Mouse (Mus musculus) midbrain, embryonic 11.5 days (tissue): ENCODE measurements around the gene Mctp2. TPM values are rescaled to one million over a fixed set of nuclear protein-coding genes. Genes with fewer than 3 reads are reported as not detected.
"Not testable (repeated sequence)": the region's sequence is repeated elsewhere in the genome, so short reads cannot be mapped to it uniquely, and the experiment has no call there.

Experiments used
- ATAC-seq: fragments of 200-750 bp; cut with Nextera tagmentation; 2 replicates; pipeline ENCODE4 v1.8.0; 2017; ENCODE audit warnings: moderate TSS enrichment, moderate library complexity; ENCODE audit not compliant: low FRiP score
- DNase-seq: peaks from one replicate; pipeline ENCODE4 v3.0.0; 2015; ENCODE audit warnings: low spot score; ENCODE audit errors: missing footprints
- H3K27ac ChIP-seq: fragments of 300-500 bp; sonication (generic); 2 replicates; pipeline ENCODE4 v1.5.1; 2014; ENCODE audit warnings: low read depth, low read length
- H3K27me3 ChIP-seq: fragments of 300-500 bp; sonication (generic); 2 replicates; pipeline ENCODE4 v1.6.1; 2014; ENCODE audit warnings: mild to moderate bottlenecking, low read length, moderate library complexity, mixed read lengths; ENCODE audit not compliant: control insufficient read depth, insufficient read depth
- H3K36me3 ChIP-seq: fragments of 300-500 bp; sonication (generic); 2 replicates; pipeline ENCODE4 v1.6.1; 2014; ENCODE audit warnings: mild to moderate bottlenecking, low read length, moderate library complexity, mixed read lengths; ENCODE audit not compliant: control insufficient read depth, insufficient read depth
- H3K4me1 ChIP-seq: fragments of 300-500 bp; sonication (generic); 2 replicates; pipeline ENCODE4 v1.6.1; 2014; ENCODE audit warnings: low read length; ENCODE audit not compliant: control insufficient read depth, insufficient read depth
- H3K4me2 ChIP-seq: fragments of 300-500 bp; sonication (generic); 2 replicates; pipeline ENCODE4 v1.6.1; 2014; ENCODE audit warnings: mild to moderate bottlenecking, moderate library complexity
- H3K4me3 ChIP-seq: fragments of 300-500 bp; sonication (generic); 2 replicates; pipeline ENCODE4 v1.5.1; 2014; ENCODE audit warnings: low read depth, low read length
- H3K9ac ChIP-seq: fragments of 300-500 bp; sonication (generic); 2 replicates; pipeline ENCODE4 v1.6.1; 2014; ENCODE audit warnings: low read length
- H3K9me3 ChIP-seq: fragments of 300-500 bp; sonication (generic); 2 replicates; pipeline ENCODE4 v1.6.1; 2016; ENCODE audit warnings: low read length; ENCODE audit not compliant: control insufficient read depth
- WGBS: fragments of 180-500 bp; shearing (Covaris S2); extraction: QIAGEN DNeasy Blood & Tissue Kit; methylation state at CpG from one replicate; pipeline ENCODE4 v1.1.7; 2014; 5-methylcytosine and 5-hydroxymethylcytosine counted together
- polyA plus RNA-seq: library from polyadenylated mRNA; unstranded; fragments of >200 nt; fragmentation: Nextera tagmentation; extraction: Ambion mirVana; gene quantifications from 2 replicates; pipeline ENCODE4 v1.2.1, GENCODE M21; 2014

Mctp2 gene
- polyA plus RNA-seq, 1 experiment from 2014 or later = 0.55 TPM

DNA sequence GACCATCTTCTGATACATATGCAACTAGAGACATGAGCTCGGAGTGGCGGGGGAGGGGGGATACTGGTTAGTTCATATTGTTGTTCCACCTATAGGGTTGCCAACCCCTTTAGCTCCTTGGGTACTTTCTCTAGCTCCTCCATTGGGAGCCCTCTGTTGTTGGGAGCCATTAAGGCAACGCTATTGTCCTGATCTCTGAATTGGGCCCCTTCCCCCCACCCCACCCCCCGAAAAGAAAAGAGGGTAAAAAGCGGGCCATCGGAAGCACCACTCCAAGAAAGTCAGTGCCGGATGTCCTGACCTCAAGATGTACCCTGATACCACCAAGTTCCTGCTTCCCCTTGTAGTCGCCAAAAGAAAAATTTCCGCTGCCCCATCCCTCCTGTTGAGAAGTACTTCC is 56.1 kb downstream of the Mctp2 start:
- not testable (repeated sequence) for H3K4me2 ChIP-seq, H3K4me3 ChIP-seq, H3K4me1 ChIP-seq, H3K27ac ChIP-seq, H3K27me3 ChIP-seq, H3K36me3 ChIP-seq, H3K9me3 ChIP-seq, ATAC-seq, DNase-seq, H3K9ac ChIP-seq
- 94% methylated on average over 8 of the region's 9 CpGs for WGBS

DNA sequence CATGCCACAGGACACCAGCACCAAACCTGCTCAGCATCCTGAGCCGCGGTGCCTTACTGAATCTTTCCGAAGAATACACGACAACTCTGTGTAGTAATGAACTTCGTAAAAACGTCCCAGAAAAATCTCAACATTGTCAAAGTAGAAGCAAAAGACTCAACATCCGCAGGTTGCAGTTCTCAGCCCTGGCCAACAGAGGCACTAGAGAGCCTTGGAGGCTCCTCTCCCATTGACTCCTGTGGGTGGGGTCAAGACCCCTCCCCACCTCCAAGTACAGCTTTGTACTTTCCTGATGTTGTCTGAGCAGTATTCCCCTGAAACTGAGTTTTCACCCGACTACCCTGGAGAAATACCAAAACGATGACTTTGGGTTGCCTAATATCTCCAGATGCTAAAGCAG is 65.1 kb downstream of the Mctp2 start:
- H3K27ac ChIP-seq = no peak overlapping the region
- H3K9me3 ChIP-seq = no peaks in the 10 kb centered on the region
- no peaks in the 10 kb centered on the region for H3K36me3 ChIP-seq
- 92% methylated on average over 9 of the region's 9 CpGs for WGBS
- ATAC-seq = no peak; the same call in 1 of the 2 replicates
- H3K9ac ChIP-seq = no peak overlapping the region
- H3K4me2 ChIP-seq = no peak overlapping the region
- H3K27me3 ChIP-seq = no peaks in the 10 kb centered on the region
- no peak overlapping the region for H3K4me3 ChIP-seq
- no peaks in the 10 kb centered on the region for H3K4me1 ChIP-seq
- no peak for DNase-seq

DNA sequence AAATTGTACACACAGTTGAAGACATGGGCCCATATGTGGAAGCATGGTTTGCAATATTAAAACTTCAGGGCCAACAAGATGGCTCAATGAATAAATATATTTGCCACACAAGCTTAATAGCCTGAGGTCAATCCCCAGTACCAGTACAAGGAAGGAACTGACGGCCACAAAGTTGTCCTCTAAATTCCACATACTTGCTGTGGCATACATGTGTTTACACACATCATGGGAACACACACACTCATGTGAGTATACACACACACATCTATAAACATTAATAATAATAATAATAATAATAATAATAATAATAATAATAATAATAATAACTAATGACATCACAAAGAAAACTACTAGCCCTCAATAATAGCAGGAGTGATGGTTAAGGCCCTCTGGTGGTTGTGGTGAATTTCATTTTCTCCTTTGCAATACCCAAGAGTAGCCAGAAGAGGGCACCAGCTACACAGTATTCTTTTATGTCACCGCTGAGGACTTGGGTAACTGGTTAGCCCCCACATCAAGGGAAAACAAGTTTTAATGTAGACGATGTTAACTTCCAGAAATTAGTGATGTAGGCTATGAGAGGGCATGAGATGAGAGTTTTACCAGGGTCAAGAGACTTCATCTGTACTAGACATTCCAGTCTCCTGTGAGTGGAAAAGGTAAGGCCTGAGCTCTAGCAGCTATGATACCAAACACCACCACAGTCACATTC is 66.5 kb downstream of the Mctp2 start:
- Histone ChIP-seq H3K4me2 (no peak overlapping the region), H3K9me3 (no peaks in the 10 kb centered on the region), H3K9ac (no peak overlapping the region), H3K27ac (no peak overlapping the region), H3K36me3 (no peaks in the 10 kb centered on the region), H3K4me3 (no peak overlapping the region), H3K27me3 (no peaks in the 10 kb centered on the region), H3K4me1 (no peaks in the 10 kb centered on the region)
- DNase-seq = peak; percentile 93
- ATAC-seq = peak; percentile 33; the same call in 1 of the 2 replicates
- 28% methylated on average over 3 of the region's 3 CpGs for WGBS

DNA sequence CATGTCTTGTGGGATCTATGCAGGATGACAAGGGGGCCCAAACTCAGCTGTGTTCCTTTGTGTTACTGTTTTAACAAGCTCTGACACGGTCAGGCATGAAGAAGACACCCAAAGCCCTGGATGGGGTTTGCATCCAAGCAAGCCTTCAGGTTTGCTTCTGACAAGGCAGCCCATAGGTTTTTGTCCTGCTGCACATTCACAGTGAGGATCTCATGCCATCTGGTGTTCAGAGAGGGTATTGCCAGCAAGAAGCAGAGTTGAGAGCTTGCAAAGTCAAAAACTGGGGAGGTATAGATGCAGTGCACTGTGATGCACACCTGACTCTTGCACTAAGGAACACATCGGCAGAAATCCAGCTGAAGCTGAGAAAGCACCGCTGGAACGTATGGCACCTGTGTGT is 67.8 kb downstream of the Mctp2 start:
- no peaks in the 10 kb centered on the region for H3K4me1 ChIP-seq
- H3K9ac ChIP-seq = no peak overlapping the region
- no peaks in the 10 kb centered on the region for H3K36me3 ChIP-seq
- DNase-seq (peak; percentile 97), ATAC-seq (peak; percentile 55; the same call in 1 of the 2 replicates)
- H3K27me3 ChIP-seq = no peaks in the 10 kb centered on the region
- no peaks in the 10 kb centered on the region for H3K9me3 ChIP-seq
- H3K27ac ChIP-seq = no peak overlapping the region
- 56% methylated on average over 4 of the region's 4 CpGs for WGBS
- H3K4me3 ChIP-seq = no peak overlapping the region
- H3K4me2 ChIP-seq = no peak overlapping the region

DNA sequence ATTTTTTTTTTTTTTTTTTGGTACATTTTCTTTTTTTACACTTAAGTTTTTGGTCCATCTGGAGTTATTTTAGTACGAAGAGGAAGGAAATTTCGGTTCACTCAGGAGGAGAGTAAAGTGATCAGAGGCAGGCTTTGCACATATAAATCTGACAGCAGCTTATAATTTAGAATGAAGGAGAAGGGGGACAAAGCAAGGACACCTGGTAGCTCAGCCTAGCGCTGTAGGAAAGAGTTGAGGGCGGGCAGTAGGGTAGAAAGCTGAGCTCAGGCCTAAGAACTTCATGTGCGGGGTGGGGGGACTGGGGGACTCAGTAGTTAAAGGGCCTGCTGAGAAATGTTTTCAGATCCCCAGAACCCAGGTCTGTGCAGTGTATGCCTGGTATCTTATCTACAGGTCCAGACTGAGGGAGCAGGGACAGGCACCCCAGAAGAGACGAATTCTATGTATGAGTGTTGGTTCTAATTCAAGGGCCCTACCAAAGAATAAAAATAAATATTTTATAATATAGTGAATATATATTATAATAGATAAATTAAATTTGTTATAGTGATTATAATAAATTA is 71.9 kb downstream of the Mctp2 start:
- no peak overlapping the region for H3K4me3 ChIP-seq
- ATAC-seq (no peak), DNase-seq (no peak)
- H3K36me3 ChIP-seq = no peaks in the 10 kb centered on the region
- no peak overlapping the region for H3K9ac ChIP-seq
- H3K9me3 ChIP-seq = no peaks in the 10 kb centered on the region
- H3K4me1 ChIP-seq = peaks cover 8% of the 10 kb centered on the region
- H3K4me2 ChIP-seq = no peak overlapping the region
- H3K27ac ChIP-seq = no peak overlapping the region
- WGBS = 69% methylated on average over 6 of the region's 6 CpGs
- H3K27me3 ChIP-seq = no peaks in the 10 kb centered on the region

DNA sequence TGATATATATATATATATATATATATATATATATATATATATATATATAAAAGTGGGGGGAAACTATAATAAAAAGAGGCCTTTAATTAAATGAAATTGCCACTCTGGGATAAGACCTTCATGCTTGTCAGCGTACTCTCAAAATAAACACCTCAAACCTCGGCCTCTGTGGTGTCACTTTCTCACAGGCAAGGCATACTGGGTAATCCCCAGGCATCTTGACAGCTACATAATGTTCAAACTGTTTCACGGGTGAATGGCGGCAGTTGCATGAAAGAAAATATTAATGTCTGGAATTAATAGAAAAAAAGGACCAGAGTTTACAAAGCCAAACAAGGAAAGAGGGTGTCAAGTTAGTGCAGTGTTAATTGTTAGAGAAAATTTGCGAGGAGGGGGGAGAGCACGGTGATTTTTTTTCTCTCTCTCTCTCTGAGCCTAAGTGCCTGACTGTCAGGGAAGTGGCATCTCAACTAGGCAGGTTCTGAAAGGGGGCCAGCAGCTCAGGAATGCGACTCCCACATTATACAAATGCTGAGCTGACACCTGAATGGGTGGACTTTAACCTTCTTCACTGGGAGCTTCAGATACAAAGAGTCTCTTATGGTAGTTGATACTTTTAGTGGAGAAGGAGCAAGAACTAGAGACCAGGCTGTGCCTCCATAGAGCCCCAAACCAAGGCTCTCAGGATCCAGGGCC is 75.1 kb downstream of the Mctp2 start:
- Histone ChIP-seq H3K9me3 (no peaks in the 10 kb centered on the region), H3K4me3 (no peak overlapping the region), H3K36me3 (no peaks in the 10 kb centered on the region), H3K9ac (no peak overlapping the region), H3K27me3 (no peaks in the 10 kb centered on the region), H3K4me1 (peaks cover 13% of the 10 kb centered on the region), H3K27ac (no peak overlapping the region), H3K4me2 (no peak overlapping the region)
- ATAC-seq (peak; percentile 76), DNase-seq (peak; percentile 89)
- 32% methylated on average over 7 of the region's 7 CpGs for WGBS

DNA sequence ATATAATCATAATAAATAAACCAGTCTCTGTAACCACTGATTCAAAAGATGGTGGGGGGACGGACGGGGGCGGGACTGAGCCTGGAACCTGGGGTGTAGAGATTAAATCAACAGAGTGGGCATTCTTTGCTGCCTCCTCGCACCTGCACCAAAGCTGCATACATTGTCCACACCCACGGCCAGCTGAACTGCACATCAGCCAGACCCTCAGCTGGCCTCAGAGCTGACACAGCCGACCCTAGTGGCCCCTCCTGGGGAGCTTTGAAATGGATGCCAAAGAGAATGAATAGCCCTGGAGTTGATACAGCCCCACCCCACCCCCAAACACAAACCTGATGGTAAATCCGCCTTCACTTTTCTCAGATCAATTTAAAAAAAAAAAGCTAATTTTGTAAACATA is 76.5 kb downstream of the Mctp2 start:
- DNase-seq (peak; percentile 88), ATAC-seq (peak; percentile 83)
- H3K36me3 ChIP-seq = no peaks in the 10 kb centered on the region
- no peak overlapping the region for H3K4me2 ChIP-seq
- no peaks in the 10 kb centered on the region for H3K27me3 ChIP-seq
- H3K4me3 ChIP-seq = no peak overlapping the region
- no peak overlapping the region for H3K27ac ChIP-seq
- H3K9me3 ChIP-seq = no peaks in the 10 kb centered on the region
- H3K9ac ChIP-seq = no peak overlapping the region
- 14% methylated on average over 7 of the region's 7 CpGs for WGBS
- peaks cover 13% of the 10 kb centered on the region for H3K4me1 ChIP-seq

DNA sequence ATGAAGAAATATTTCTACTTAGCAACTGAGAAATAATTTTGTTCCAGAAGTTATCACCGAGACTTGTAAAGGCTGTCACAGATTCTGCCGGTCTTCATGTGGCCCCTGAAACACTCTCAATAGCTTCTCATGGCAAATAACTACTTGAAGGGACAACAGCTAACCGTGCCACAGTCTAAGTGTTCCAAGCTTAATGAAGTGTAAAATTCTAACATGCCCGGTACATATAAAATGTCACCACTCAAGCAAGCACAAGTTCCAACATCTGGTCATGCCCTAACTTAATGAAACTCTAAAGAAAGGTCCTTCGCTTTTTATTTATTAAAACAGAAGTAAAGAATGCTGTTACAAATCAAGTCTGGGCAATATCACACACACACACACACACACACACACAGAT is 82.8 kb downstream of the Mctp2 start:
- Histone ChIP-seq H3K4me2 (no peak overlapping the region), H3K27me3 (no peaks in the 10 kb centered on the region), H3K4me3 (no peak overlapping the region), H3K9me3 (no peaks in the 10 kb centered on the region), H3K4me1 (peaks cover 2% of the 10 kb centered on the region), H3K36me3 (no peaks in the 10 kb centered on the region), H3K27ac (no peak overlapping the region), H3K9ac (no peak overlapping the region)
- DNase-seq (no peak), ATAC-seq (no peak)
- WGBS = 78% methylated on average over 5 of the region's 5 CpGs

DNA sequence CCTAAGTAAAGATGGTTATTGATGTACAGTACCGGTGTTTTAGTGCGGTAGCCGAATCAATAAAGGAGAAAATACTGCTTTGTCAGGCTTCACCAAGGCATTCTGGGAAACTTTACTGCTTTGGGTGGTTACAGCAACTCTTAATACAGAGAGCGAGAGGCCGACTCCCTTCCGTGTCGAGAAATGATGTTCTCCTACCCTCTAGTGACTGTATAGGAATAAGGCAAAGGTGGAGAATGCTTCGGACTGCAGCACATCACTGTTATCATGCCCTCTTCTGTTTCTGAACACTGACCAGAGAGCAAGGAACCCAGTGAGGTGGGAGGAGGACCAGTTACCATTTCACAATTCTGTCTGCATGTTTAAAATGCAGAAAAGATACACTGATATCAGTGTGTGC is 83.9 kb downstream of the Mctp2 start:
- H3K4me1 ChIP-seq = peaks cover 2% of the 10 kb centered on the region
- H3K9me3 ChIP-seq = no peaks in the 10 kb centered on the region
- H3K4me2 ChIP-seq = no peak overlapping the region
- H3K9ac ChIP-seq = no peak overlapping the region
- peak; percentile 37 for DNase-seq
- H3K4me3 ChIP-seq = no peak overlapping the region
- WGBS = 85% methylated on average over 8 of the region's 8 CpGs
- no peaks in the 10 kb centered on the region for H3K27me3 ChIP-seq
- ATAC-seq = no peak
- H3K27ac ChIP-seq = no peak overlapping the region
- H3K36me3 ChIP-seq = no peaks in the 10 kb centered on the region
